Mouse (Mus musculus): ENCODE measurements around the gene Gpcpd1. TPM values are rescaled to one million over a fixed set of nuclear protein-coding genes. Genes with fewer than 3 reads are reported as not detected.
"Not testable (repeated sequence)": the region's sequence is repeated elsewhere in the genome, so short reads cannot be mapped to it uniquely, and the experiment has no call there.

Gene Gpcpd1
- polyA plus RNA-seq, 1 experiment = 51.1 TPM

DNA sequence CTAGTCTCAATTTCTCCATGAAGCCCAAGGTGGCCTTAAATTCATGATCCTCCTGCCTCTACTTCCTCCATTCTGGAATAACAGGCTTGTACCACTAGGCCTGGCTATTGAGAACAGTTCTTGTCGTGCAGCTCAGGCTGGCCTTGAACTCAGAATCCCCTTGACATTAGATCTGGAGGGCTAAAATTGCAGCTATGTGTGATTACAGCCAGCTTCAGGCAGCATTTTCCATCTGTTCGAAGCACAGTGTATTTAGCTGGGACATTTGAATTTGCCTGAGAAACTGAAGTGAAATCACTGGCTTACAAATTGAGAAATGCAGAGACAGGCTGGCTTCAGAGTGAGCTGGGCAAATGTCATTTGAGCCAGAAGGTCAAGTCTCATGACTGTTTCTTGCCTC, 16.2 kb upstream of the Gpcpd1 start:
- no peak for TF ChIP-seq CTCF (IDR thresholded peaks at IDR 0.05; ENCODE audit: borderline replicate concordance, extremely low read depth, insufficient read depth, insufficient read length)
- TF ChIP-seq POLR2A (IDR thresholded peaks at IDR 0.05; ENCODE audit: borderline replicate concordance, extremely low read depth, insufficient read depth, insufficient read length, poor library complexity, severe bottlenecking) = no peak
- no peak for DNase-seq (ENCODE audit: low read depth)

DNA sequence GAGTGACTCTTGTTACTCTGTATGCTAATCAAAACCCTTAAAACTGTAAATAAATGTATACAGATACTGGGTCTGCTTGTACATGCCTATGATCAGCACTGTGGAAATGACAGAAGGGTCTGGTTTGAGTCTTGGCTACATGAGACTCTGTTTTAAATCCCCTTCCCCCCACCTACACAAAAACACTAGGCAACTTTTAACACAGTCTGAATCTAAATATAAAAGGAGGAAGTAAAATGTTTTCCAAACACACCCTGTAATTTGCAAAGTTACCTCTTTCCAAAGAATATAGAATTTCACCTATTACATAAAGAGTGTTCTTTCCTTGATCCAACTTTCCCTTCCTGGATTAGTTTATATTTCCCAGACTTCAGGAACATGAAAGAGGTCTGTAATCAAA, 14.2 kb upstream of the Gpcpd1 start:
- TF ChIP-seq CTCF (IDR thresholded peaks at IDR 0.05; ENCODE audit: borderline replicate concordance, extremely low read depth, insufficient read depth, insufficient read length) = no peak
- no peak for TF ChIP-seq POLR2A (IDR thresholded peaks at IDR 0.05; ENCODE audit: borderline replicate concordance, extremely low read depth, insufficient read depth, insufficient read length, poor library complexity, severe bottlenecking)
- no peak for DNase-seq (ENCODE audit: low read depth)

DNA sequence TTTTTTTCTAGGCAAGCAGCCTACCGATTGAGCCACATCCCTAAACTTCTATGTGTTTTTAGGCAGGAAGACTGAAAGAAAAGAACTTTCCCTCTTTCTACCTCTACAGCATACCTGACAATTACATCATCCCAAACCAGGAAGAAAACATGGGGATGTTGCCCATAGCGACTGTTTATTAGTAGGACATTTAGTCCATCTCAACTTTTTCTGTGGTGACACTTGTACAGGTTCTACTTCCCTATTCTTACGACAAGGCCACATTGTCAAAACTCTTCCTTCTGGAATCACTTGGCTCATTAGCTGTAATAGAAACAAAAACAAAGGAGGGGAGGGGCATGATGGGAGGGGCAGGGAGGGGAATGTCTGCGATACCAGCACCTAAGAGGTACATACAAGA, 12.6 kb upstream of the Gpcpd1 start:
- no peak for DNase-seq (ENCODE audit: low read depth)
- no peak for TF ChIP-seq CTCF (IDR thresholded peaks at IDR 0.05; ENCODE audit: borderline replicate concordance, extremely low read depth, insufficient read depth, insufficient read length)
- no peak for TF ChIP-seq POLR2A (IDR thresholded peaks at IDR 0.05; ENCODE audit: borderline replicate concordance, extremely low read depth, insufficient read depth, insufficient read length, poor library complexity, severe bottlenecking)

DNA sequence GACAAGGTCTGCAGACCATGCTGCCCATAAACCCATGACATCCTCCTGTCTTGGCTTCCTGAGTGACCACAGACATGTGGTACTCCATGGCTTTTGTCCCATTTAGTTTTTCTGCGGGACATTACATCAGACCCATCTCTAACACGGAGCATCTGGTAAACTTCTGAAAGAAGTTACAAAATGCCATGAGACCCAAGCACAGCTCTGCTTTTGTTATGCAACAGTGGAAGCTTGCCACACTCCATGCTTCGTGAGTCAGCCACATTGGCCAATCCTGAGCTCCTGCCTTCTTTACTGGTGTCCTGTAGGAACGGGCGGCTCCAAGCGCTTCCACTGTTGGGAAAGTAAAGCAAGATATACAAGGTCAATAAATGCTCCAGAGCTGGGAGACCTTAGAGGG, 11.6 kb upstream of the Gpcpd1 start:
- no peak for TF ChIP-seq CTCF (IDR thresholded peaks at IDR 0.05; ENCODE audit: borderline replicate concordance, extremely low read depth, insufficient read depth, insufficient read length)
- no peak for TF ChIP-seq POLR2A (IDR thresholded peaks at IDR 0.05; ENCODE audit: borderline replicate concordance, extremely low read depth, insufficient read depth, insufficient read length, poor library complexity, severe bottlenecking)
- no peak for DNase-seq (ENCODE audit: low read depth)

DNA sequence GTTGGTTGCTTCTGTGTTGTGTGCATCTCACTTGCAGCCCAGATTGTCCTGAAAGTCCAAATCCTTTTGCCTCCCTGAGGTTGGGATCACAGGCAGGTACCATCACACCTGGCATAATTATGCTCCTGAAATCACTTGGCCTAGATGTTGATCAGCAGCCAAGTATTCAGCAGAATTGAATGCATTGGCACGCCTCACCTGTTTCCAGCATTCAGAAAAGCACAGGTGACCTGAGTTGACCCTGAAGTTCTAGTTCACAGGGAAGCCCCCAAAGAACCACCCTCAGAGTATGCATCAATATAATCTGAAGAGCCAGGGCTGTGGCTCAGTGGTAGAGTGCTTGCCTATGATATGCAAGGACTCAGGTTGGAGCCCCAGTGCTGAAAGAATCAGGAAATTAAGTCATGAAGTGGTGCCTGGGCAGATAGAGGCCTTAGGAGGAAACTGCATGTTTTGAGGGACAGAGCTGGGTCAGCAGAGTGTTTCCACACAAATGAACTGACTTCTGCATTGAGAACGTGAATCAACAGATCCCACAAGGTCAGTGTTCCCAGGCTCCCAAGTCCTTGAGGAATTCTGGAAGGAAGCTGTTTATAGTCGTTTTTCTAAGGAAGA, 10.4 kb upstream of the Gpcpd1 start:
- DNase-seq (ENCODE audit: low read depth) = no peak
- TF ChIP-seq POLR2A (IDR thresholded peaks at IDR 0.05; ENCODE audit: borderline replicate concordance, extremely low read depth, insufficient read depth, insufficient read length, poor library complexity, severe bottlenecking) = no peak
- TF ChIP-seq CTCF (IDR thresholded peaks at IDR 0.05; ENCODE audit: borderline replicate concordance, extremely low read depth, insufficient read depth, insufficient read length) = no peak

DNA sequence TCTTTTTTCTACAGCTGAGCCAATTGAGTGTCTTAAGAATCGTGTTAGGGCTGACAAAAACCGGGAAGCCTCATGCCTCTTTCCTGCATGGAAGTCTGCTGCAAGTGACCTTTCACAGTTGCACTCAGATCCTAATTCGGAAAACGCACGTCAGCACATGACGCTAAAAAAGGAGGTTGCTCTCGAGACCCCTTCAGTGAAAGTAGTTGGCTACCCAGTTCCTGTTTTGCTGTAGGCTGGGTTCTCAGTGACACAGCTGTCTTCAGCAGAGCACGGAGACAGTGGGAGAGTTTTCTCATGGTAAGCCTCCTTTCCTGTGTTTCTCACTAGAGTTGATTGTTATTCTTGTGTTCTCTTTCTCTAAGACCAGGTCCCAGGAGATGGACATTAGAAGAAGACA, 9.7 kb upstream of the Gpcpd1 start:
- peak; percentile 16 for DNase-seq (ENCODE audit: low read depth)
- TF ChIP-seq POLR2A (IDR thresholded peaks at IDR 0.05; ENCODE audit: borderline replicate concordance, extremely low read depth, insufficient read depth, insufficient read length, poor library complexity, severe bottlenecking) (no peak), CTCF (IDR thresholded peaks at IDR 0.05; ENCODE audit: borderline replicate concordance, extremely low read depth, insufficient read depth, insufficient read length) (no peak)

DNA sequence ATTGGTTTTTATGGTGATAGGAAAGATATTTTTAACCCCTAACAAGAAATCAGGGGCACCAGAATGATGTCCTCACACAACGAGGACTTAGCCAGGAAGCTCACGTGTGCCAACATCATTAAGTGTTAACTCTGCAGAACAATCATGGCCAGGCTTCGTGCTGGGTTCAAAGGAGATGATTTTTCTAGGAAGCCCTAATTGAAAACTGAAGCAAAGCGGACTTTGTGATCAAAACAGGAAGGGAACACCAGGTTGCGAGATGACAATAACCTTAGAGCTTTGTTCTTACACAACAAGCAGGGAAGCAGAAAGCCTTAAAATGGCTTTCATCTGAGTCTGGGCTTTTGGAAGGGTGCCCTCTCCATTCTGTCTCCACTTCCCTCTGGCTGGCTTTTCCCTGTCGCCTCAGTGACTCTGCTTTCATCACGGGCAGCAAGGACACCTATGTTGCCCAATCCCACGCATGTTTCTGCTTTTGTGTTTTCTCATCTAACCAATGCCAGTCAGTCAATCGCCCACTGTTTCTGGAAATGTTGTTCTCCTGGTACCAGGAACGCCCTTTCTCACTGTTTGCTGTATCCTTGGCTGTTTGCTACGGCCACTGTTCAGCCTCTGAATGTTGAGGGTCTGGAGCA, 8.2 kb upstream of the Gpcpd1 start:
- DNase-seq (ENCODE audit: low read depth) = peak; percentile 49

DNA sequence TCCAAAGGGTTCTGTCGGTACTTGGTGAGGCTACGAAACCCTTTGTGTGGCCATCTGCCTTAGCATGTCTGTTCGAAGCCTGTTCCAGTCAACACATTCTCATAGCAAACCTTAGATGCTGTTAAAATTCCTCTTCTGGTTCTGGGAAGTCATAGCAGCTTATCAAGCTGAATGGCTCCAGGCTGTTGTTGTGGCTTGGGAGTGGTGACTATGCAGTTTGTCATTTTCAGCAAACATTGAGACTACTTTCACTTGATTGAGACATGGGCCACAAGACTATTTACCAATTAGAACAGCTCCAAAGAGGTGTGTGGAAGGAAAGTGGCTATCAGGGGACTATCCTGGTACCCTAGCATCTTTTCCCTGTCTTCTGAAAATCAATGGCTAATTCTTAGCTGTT, 4.6 kb upstream of the Gpcpd1 start:
- TF ChIP-seq CTCF (IDR thresholded peaks at IDR 0.05; ENCODE audit: borderline replicate concordance, extremely low read depth, insufficient read depth, insufficient read length) (no peak), POLR2A (IDR thresholded peaks at IDR 0.05; ENCODE audit: borderline replicate concordance, extremely low read depth, insufficient read depth, insufficient read length, poor library complexity, severe bottlenecking) (no peak)

More for the DNA sequence above, 8.2 kb upstream of the Gpcpd1 start:
- no peak for TF ChIP-seq CTCF (IDR thresholded peaks at IDR 0.05; ENCODE audit: borderline replicate concordance, extremely low read depth, insufficient read depth, insufficient read length)
- TF ChIP-seq POLR2A (IDR thresholded peaks at IDR 0.05; ENCODE audit: borderline replicate concordance, extremely low read depth, insufficient read depth, insufficient read length, poor library complexity, severe bottlenecking) = no peak

DNA sequence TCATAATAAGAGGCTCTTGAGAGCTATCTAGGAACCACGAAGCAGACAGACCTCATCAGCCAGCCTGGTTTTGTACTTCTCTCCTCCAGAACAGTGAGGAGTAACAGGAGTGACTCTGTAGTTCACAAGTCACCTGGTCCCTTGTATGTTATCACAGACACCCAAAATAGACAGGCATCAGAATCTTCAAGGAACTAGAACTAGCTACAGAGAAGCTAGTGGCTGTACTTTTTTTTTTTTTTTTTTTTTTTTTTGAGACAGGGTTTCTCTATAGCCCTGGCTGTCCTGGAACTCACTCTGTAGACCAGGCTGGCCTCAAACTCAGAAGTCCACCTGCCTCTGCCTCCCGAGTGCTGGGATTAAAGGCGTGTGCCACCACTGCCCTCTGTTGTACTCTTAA, 4.0 kb upstream of the Gpcpd1 start:
- DNase-seq (ENCODE audit: low read depth) = not testable (repeated sequence)

More for the DNA sequence above, 4.6 kb upstream of the Gpcpd1 start:
- DNase-seq (ENCODE audit: low read depth) = no peak

DNA sequence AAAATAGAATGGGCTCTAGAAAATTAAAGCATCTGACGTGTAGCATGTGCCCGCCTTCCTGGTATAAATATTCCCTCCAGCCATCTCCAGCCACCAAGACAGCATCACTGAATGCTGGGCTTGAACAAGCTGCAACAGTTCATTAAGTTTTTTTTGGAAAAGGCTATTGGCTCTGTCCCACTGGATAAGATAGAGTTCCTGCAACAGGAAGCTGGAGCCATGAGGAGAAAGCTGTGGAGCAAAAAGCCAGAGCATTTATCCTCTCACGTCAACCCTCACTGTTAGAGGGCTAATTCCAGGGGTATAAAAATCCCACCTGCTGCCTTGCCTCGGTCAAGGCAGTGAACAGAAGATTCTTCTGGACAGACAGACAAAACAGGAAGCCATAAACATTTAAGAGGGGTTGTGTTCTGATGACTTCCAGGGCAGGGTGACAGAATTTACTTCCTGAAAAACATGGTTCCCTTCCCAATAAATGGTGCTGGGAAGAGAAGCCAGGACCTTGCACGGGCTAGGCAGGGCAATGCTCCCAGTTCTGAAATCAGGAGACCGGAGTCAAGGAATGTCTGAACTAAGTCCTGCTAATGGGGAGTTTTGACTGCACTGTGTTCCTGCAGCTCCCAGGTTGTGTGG, 2.5 kb upstream of the Gpcpd1 start:
- no peak for DNase-seq (ENCODE audit: low read depth)
- TF ChIP-seq CTCF (IDR thresholded peaks at IDR 0.05; ENCODE audit: borderline replicate concordance, extremely low read depth, insufficient read depth, insufficient read length) (no peak), POLR2A (IDR thresholded peaks at IDR 0.05; ENCODE audit: borderline replicate concordance, extremely low read depth, insufficient read depth, insufficient read length, poor library complexity, severe bottlenecking) (no peak)

DNA sequence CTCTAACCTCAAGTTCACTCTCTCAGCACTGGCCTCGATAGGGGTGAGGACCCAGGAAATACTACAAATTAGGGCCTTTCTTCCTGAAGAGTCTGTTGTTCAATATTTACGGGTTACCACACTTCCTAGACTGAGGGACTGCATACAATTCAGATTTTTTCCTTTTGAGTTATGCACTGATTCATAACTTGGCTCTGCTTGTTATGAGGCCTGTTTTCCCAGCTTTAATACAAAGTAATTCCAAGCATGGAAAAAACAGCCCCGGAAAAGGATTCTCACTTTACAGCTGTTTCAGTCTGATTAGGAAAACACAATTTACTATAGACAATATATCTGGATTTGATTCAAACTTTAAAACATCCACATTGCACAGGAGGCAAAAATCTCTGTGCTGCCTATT, 1.5 kb downstream of the Gpcpd1 start:
- no peak for DNase-seq (ENCODE audit: low read depth)
- no peak for TF ChIP-seq POLR2A (IDR thresholded peaks at IDR 0.05; ENCODE audit: borderline replicate concordance, extremely low read depth, insufficient read depth, insufficient read length, poor library complexity, severe bottlenecking)
- no peak for TF ChIP-seq CTCF (IDR thresholded peaks at IDR 0.05; ENCODE audit: borderline replicate concordance, extremely low read depth, insufficient read depth, insufficient read length)

DNA sequence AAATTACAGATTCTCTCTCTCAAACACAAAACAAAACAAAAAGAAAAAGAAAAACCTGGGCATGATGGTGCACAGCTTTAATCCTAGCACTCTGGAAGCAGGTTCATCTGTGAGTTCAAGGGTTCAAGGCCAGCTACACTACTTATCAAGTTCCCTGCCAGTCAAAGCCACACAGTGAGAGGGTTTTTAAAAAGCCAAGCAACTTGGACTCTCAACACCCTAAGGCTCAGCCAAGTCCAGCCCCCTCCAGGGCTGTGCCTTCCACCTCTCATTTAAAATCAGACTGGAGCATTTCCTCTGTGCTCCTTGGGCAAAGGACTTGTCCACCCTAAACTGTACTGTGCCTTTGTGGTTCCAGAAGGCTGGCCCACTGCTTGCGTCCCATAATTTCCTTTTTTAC, 3.3 kb downstream of the Gpcpd1 start:
- no peak for DNase-seq (ENCODE audit: low read depth)

More for the DNA sequence above, 3.3 kb downstream of the Gpcpd1 start:
- TF ChIP-seq CTCF (IDR thresholded peaks at IDR 0.05; ENCODE audit: borderline replicate concordance, extremely low read depth, insufficient read depth, insufficient read length) (no peak), POLR2A (IDR thresholded peaks at IDR 0.05; ENCODE audit: borderline replicate concordance, extremely low read depth, insufficient read depth, insufficient read length, poor library complexity, severe bottlenecking) (no peak)
